Mouse (Mus musculus): ENCODE data around the gene Ms4a3. TPM values are rescaled to one million over a fixed set of nuclear protein-coding genes. Genes with fewer than 3 reads are reported as not detected.

Ms4a3 gene
- not detected for total RNA-seq (2021)

- intact Hi-C loops (cut with DNase I), result no loop called here
- no peak for DNase-seq
Measured at GRCm38 (mm10) chr19:11640732-11641131, at the start of gene Ms4a3. Gene Ms4a3 (minus strand): TSS chr19:11640851.

- intact Hi-C loops (cut with DNase I), result no loop called here
- no peak for DNase-seq
Measured at GRCm38 (mm10) chr19:11661562-11661961, 20.9 kb upstream of the Ms4a3 start.

GRCm38 (mm10) chr19:11660459-11660858, 19.8 kb upstream of the Ms4a3 start, which contains the start of gene Oosp2:
Gene Oosp2 (minus strand): TSS chr19:11660559.
- intact Hi-C loops (cut with DNase I), result no loop called here
- DNase-seq, result no peak

GRCm38 (mm10) chr19:11659142-11659541, 18.5 kb upstream of the Ms4a3 start:
- intact Hi-C loops (cut with DNase I), result no loop called here
- no peak for DNase-seq

GRCm38 (mm10) chr19:11649564-11649963, 8.9 kb upstream of the Ms4a3 start:
- intact Hi-C loops (cut with DNase I), result no loop called here
- DNase-seq, result no peak

GRCm38 (mm10) chr19:11646166-11646565, 5.5 kb upstream of the Ms4a3 start:
- intact Hi-C loops (cut with DNase I), result no loop called here
- no peak for DNase-seq

- intact Hi-C loops (cut with DNase I), result no loop called here
- no peak for DNase-seq
Measured at GRCm38 (mm10) chr19:11639038-11639437, 1.6 kb downstream of the Ms4a3 start.

GRCm38 (mm10) chr19:11635572-11635971, 5.1 kb downstream of the Ms4a3 start:
- DNase-seq, result no peak
- intact Hi-C loops (cut with DNase I), result no loop called here

- DNase-seq, result no peak
- intact Hi-C loops (cut with DNase I), result no loop called here
Measured at GRCm38 (mm10) chr19:11634330-11634729, 6.3 kb downstream of the Ms4a3 start.

- DNase-seq, result no peak
- intact Hi-C loops (cut with DNase I), result no loop called here
Measured at GRCm38 (mm10) chr19:11633732-11634131, 6.9 kb downstream of the Ms4a3 start.

GRCm38 (mm10) chr19:11625231-11625630, 15.4 kb downstream of the Ms4a3 start:
- intact Hi-C loops (cut with DNase I), result no loop called here

GRCm38 (mm10) chr19:11624800-11625199, 15.9 kb downstream of the Ms4a3 start:
- intact Hi-C loops (cut with DNase I), result no loop called here

More at GRCm38 (mm10) chr19:11625231-11625630, 15.4 kb downstream of the Ms4a3 start:
- DNase-seq, result no peak

GRCm38 (mm10) chr19:11623551-11623950, 17.1 kb downstream of the Ms4a3 start, which contains the start of gene Ms4a2:
Gene Ms4a2 (minus strand): TSS chr19:11623719.
- intact Hi-C loops (cut with DNase I), result no loop called here
- DNase-seq, result no peak

More at GRCm38 (mm10) chr19:11624800-11625199, 15.9 kb downstream of the Ms4a3 start:
- DNase-seq, result no peak

GRCm38 (mm10) chr19:11617983-11618382, 22.7 kb downstream of the Ms4a3 start:
- DNase-seq, result no peak
- intact Hi-C loops (cut with DNase I), result no loop called here

- no peak for DNase-seq
- intact Hi-C loops (cut with DNase I), result loop anchor here (5.0 kb wide), 1 partner anchor 392 kb away; no protein-coding TSS in a partner anchor
Measured at GRCm38 (mm10) chr19:11614805-11615204, 25.8 kb downstream of the Ms4a3 start.

GRCm38 (mm10) chr19:11613776-11614443, 26.7 kb downstream of the Ms4a3 start:
- intact Hi-C loops (cut with DNase I), result loop anchor here (5.0 kb wide), 1 partner anchor 393 kb away; no protein-coding TSS in a partner anchor
- no peak for DNase-seq

GRCm38 (mm10) chr19:11613084-11613483, 27.6 kb downstream of the Ms4a3 start:
- intact Hi-C loops (cut with DNase I), result loop anchor here (5.0 kb wide), 1 partner anchor 394 kb away; no protein-coding TSS in a partner anchor
- DNase-seq, result no peak

- intact Hi-C loops (cut with DNase I), result loop anchor here (1.0 to 5.0 kb wide), 2 partner anchors 156 to 395 kb away; no protein-coding TSS in a partner anchor
- DNase-seq, result no peak
Measured at GRCm38 (mm10) chr19:11612293-11612692, 28.4 kb downstream of the Ms4a3 start.

- intact Hi-C loops (cut with DNase I), result loop anchor here (5.0 kb wide), 1 partner anchor 396 kb away; no protein-coding TSS in a partner anchor
- DNase-seq, result peak; percentile 17 to 43
Measured at GRCm38 (mm10) chr19:11611541-11611945, 29.1 kb downstream of the Ms4a3 start.

- peak; percentile 19 to 50 for DNase-seq
- intact Hi-C loops (cut with DNase I), result no loop called here
Measured at GRCm38 (mm10) chr19:11608172-11608571, 32.5 kb downstream of the Ms4a3 start.

GRCm38 (mm10) chr19:11604603-11605002, 36.0 kb downstream of the Ms4a3 start, which contains the start of gene Ms4a6d:
Gene Ms4a6d (minus strand): TSS chr19:11604849.
- intact Hi-C loops (cut with DNase I), result loop anchor here (5.0 kb wide), 1 partner anchor 252 kb away; no protein-coding TSS in a partner anchor
- no peak for DNase-seq

- intact Hi-C loops (cut with DNase I), result loop anchor here (5.0 kb wide), 1 partner anchor 250 kb away; no protein-coding TSS in a partner anchor
- DNase-seq, result peak; percentile 49 to 51
Measured at GRCm38 (mm10) chr19:11602026-11602425, 38.6 kb downstream of the Ms4a3 start.

Data from heart, postnatal 10 days (tissue).